Mouse (Mus musculus) ES-Bruce4 (cell line): Measurements from ENCODE around the gene Ppox.

ENCODE experiments used
- CTCF ChIP-seq: IDR thresholded peaks from one replicate; pipeline ENCODE4 v1.8.1; 2011; ENCODE audit warnings: low read depth, low read length
- EP300 ChIP-seq: IDR thresholded peaks from 2 replicates; pipeline ENCODE4 v1.6.1; 2011; ENCODE audit warnings: low read depth, low read length; ENCODE audit not compliant: insufficient read depth
- POLR2A ChIP-seq: IDR thresholded peaks from one replicate; pipeline ENCODE4 v1.8.1; 2011; ENCODE audit warnings: low read length; ENCODE audit not compliant: insufficient read depth

DNA sequence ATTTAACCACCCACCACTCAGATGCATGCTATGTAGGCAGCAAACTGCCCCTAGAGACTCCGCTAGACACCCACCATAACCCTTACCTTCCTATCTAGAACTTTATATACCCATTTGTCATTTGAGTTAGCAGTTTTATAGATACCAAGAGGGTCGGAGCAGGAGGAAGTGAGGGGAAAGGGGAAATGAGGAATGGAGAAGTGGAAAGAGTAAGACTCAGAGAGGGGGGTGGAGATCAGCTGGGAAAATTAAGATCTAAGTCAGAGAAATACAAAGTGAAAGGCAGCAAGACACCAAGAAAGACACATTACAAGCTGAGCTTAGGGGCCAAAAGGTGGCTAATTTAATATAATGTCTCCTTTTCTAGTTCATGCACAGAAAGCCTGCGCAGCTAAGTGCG lies 46.4 kb downstream of the Ppox start:
- TF ChIP-seq CTCF (no peak), POLR2A (no peak), EP300 (no peak)
